Mouse (Mus musculus) macrophage (primary cell): ENCODE results near the gene Ppp1r27. TPM values are rescaled to one million over a fixed set of nuclear protein-coding genes. Genes with fewer than 3 reads are reported as not detected.

Source experiments
- H3K27ac ChIP-seq: fragments of 350-480 bp; formaldehyde crosslinking; 2 replicates; pipeline ENCODE4 v1.9.0; 2021
- H3K36me3 ChIP-seq: fragments of 350-480 bp; formaldehyde crosslinking; 2 replicates; pipeline ENCODE4 v1.9.0; 2021; ENCODE audit errors: inconsistent target
- H3K4me3 ChIP-seq: fragments of 350-480 bp; formaldehyde crosslinking; 2 replicates; pipeline ENCODE4 v1.9.0; 2021; ENCODE audit errors: inconsistent target
- H3K79me2 ChIP-seq: fragments of 350-480 bp; formaldehyde crosslinking; 2 replicates; pipeline ENCODE4 v1.9.0; 2021; ENCODE audit errors: inconsistent target
- WGBS: methylation state at CpG from one replicate; pipeline ENCODE4 v1.1.7; 2026; ENCODE audit warnings: inconsistent platforms; ENCODE audit not compliant: missing documents; 5-methylcytosine and 5-hydroxymethylcytosine counted together
- polyA plus RNA-seq: library from polyadenylated mRNA; stranded (reverse); fragments of 250-400 nt; gene quantifications from 3 replicates; pipeline ENCODE4 v1.2.4, GENCODE M21; 2018; ENCODE audit warnings: inconsistent platforms

Ppp1r27 gene
- polyA plus RNA-seq, 1 experiment from 2014 or later, result not detected

DNA sequence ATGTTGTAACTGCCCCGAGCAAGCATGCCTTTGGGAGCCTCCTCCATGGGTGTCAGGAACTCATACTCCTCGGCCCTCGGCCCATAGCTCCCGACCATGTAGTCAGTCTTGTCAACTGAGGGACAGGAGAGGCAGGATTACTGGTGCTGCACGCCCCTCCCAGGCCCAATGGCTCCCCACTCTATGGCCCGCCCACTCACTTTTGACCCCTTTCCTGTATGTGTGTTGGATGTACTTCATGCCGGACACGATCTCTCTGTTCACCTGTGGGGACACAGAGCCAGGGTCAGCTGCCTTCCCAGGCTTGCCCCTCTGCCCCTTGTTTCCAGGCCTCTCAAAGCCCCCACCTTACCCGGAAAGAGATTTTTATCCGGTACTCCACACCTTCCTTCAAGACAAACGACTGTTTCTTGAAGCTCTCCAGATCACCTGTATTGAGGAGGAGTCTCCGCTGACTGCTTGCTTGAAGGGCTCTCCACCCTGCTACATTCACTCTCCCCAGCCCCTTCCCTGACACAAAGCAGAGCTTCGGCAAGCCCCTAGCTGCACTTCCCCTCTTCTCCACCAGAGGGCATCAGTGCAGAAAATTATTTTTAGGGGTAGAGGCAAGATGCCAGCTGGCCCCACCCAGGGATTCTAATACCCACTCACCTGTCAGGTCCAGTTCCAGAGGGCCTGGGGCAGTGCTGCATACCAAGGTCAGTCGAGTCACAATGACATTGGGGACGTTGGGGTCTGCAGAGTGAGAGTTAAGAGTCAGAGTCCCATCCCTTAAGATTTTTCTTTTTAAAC is 28.6 kb upstream of the Ppp1r27 start:
- H3K36me3 ChIP-seq, result peaks cover 19% of the 10 kb centered on the region

GRCm38 (mm10) chr11:120578694-120579243 is 27.8 kb upstream of the Ppp1r27 start:
- no peak overlapping the region for H3K27ac ChIP-seq

More for the DNA sequence above, 28.6 kb upstream of the Ppp1r27 start:
- 66% methylated on average over 8 of the region's 15 CpGs for WGBS
- H3K79me2 ChIP-seq, result peaks cover 45% of the 10 kb centered on the region
- peak overlapping the region; percentile 91 for H3K27ac ChIP-seq
- H3K4me3 ChIP-seq, result peak overlapping the region; percentile 89

DNA sequence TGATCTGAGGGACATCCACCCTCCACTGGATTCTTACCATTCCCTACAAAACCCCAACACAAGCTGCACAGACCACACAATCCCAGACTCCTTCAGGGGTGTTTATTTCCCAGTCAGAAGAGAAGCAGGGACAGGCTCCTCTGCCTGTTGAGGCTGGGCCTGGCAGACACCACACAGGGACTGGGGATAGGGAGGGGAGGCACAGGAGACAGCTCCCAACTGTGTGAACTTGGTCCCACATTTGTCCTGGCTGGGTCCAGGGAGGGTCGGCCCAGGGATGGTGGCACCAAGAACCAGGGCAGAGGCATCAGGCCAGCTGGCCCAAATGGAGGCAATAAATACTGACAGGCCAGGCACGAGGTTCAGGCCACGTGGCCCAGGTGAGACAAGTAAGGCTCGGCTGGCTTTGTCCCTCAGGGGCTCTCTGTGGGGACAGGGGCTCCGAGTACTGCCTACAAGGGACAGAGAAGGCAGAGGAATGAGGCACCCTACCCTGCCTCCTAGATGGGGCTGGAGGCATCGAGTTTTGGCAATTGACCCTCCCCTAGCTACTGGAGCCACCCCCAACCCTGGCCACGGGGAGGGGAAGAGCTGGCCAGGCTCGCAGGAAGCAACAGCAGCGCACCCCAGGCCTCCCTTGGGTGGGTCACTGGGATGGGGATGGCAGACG is 27.2 kb upstream of the Ppp1r27 start:
- H3K27ac ChIP-seq, result no peak overlapping the region
- H3K79me2 ChIP-seq, result peaks cover 52% of the 10 kb centered on the region
- H3K36me3 ChIP-seq, result peaks cover 19% of the 10 kb centered on the region
- H3K4me3 ChIP-seq, result no peak overlapping the region
- 81% methylated on average over 9 of the region's 10 CpGs for WGBS

More at GRCm38 (mm10) chr11:120578694-120579243, 27.8 kb upstream of the Ppp1r27 start:
- 92% methylated on average over 7 of the region's 11 CpGs for WGBS
- Histone ChIP-seq H3K4me3 (no peak overlapping the region), H3K36me3 (peaks cover 19% of the 10 kb centered on the region), H3K79me2 (peaks cover 52% of the 10 kb centered on the region)

DNA sequence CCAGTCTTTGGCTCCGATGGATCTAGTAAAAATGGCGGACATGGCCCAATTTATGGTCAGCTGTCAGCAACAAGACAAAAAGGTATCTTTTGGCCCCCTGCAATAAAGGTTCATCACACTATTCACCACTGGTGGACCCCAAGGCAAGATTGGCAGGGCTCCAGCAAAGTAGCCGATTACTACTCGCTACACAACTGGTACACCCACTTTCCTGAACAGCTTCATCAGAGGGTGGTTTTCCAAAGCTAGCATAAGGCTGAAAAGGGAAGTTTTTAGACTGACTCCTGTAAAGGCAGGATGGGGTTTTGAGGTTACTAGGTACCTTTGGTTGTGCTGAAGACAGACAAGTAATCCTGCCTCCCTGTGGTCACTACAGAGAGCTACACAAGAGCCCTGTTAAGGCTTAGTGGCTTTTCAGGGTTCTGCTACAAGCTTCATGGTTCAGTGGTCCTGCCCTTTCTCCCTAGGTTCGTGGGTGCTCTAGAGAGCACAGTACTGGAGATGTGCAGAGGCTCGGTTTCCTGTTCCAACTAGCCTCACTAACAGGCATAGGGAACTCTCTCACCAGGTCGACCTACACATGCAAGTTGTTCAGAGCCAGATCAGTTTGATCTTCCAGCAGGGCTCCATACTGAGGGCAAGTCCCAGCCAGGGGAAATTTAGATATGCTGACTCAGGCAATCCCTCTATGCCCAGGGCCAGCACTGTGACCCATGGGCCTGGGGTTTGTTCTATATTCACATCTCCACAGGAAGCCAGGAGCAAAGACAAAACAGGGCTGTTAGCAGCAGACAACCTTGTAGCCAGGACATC is 26.5 kb upstream of the Ppp1r27 start:
- Histone ChIP-seq H3K36me3 (peaks cover 19% of the 10 kb centered on the region), H3K4me3 (no peak overlapping the region), H3K79me2 (peaks cover 52% of the 10 kb centered on the region), H3K27ac (no peak overlapping the region)
- 83% methylated on average over 7 of the region's 7 CpGs for WGBS

- H3K4me3 ChIP-seq, result no peak overlapping the region
- H3K79me2 ChIP-seq, result peaks cover 62% of the 10 kb centered on the region
- peaks cover 19% of the 10 kb centered on the region for H3K36me3 ChIP-seq
- no peak overlapping the region for H3K27ac ChIP-seq
- WGBS, result 93% methylated on average over 3 of the region's 3 CpGs
Observed at GRCm38 (mm10) chr11:120576365-120576981, 25.5 kb upstream of the Ppp1r27 start.

- Histone ChIP-seq H3K36me3 (peaks cover 19% of the 10 kb centered on the region), H3K79me2 (peaks cover 66% of the 10 kb centered on the region), H3K4me3 (no peak overlapping the region), H3K27ac (no peak overlapping the region)
Observed at GRCm38 (mm10) chr11:120575940-120576339, 25.0 kb upstream of the Ppp1r27 start.

DNA sequence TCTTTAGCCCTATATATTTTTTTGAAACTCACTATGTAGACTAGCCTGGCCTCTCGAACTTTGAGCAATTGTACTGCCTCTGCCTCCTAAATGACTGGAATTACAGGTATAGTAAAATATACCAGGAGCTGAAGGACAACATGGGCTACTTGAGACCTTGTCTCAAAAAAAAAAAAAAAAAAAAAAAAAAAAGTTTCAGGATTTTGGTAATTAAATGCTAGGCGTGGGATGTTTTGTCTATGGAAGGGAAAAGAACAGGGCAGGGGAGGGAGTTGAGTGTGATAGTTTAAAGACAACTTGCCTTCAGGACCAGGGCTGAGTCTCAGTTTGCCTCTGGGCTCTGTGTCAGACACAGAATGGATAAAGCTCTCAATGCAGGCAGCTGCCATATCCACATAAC is 24.1 kb upstream of the Ppp1r27 start:
- Histone ChIP-seq H3K36me3 (peaks cover 27% of the 10 kb centered on the region), H3K27ac (0 out of 2 replicates have a peak overlapping the region, but pooled peaks have one; percentile 91), H3K79me2 (peaks cover 66% of the 10 kb centered on the region), H3K4me3 (no peak overlapping the region)
- no CpG with 5 or more reads among the region's 2 CpGs for WGBS

- WGBS, result 42% methylated on average over 4 of the region's 5 CpGs
- peak overlapping the region; percentile 91 for H3K27ac ChIP-seq
- H3K36me3 ChIP-seq, result peaks cover 28% of the 10 kb centered on the region
- peak overlapping the region; percentile 85 for H3K4me3 ChIP-seq
- H3K79me2 ChIP-seq, result peaks cover 65% of the 10 kb centered on the region
Observed at GRCm38 (mm10) chr11:120574278-120574600, 23.3 kb upstream of the Ppp1r27 start.

- peaks cover 25% of the 10 kb centered on the region for H3K36me3 ChIP-seq
- peaks cover 65% of the 10 kb centered on the region for H3K79me2 ChIP-seq
- peak overlapping the region; percentile 85 for H3K4me3 ChIP-seq
- peak overlapping the region; percentile 91 for H3K27ac ChIP-seq
- WGBS, result under 1% methylated on average over 23 of the region's 23 CpGs
Observed at GRCm38 (mm10) chr11:120573585-120574277, 22.8 kb upstream of the Ppp1r27 start.

- Histone ChIP-seq H3K4me3 (peak within 1 kb of the TSS; percentile 85), H3K36me3 (peaks cover 25% of the 10 kb centered on the region; the same call in 1 of the 2 replicates), H3K27ac (peak within 1 kb of the TSS; percentile 91), H3K79me2 (peaks cover 65% of the 10 kb centered on the region)
- under 1% methylated on average over 94 of the region's 94 CpGs for WGBS
Observed at GRCm38 (mm10) chr11:120572752-120573584, 22.0 kb upstream of the Ppp1r27 start, which contains the start of gene P4hb. Gene P4hb (minus strand): TSS chr11:120573253.

DNA sequence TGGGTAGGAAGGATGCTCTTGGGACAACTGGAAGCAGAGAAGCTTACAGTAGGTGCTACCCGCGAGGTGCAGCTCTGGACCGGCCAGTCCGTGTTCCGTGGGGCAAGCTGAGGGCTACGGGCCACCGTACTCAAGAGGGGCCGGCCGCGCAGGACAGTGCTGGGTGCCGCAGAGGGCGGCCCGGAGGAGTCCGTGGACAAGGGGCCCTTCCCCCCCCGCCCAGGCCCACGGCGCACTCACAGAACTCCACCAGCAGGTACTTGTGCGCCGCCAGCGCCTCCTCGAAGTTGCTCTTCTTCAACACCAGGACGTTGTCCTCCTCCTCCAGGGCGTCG is 21.5 kb upstream of the Ppp1r27 start:
- Histone ChIP-seq H3K79me2 (peaks cover 69% of the 10 kb centered on the region), H3K27ac (peak overlapping the region; percentile 43), H3K36me3 (peaks cover 25% of the 10 kb centered on the region; the same call in 1 of the 2 replicates), H3K4me3 (peak overlapping the region; percentile 77)
- 1% methylated on average over 23 of the region's 24 CpGs for WGBS

GRCm38 (mm10) chr11:120571754-120572416 is 21.0 kb upstream of the Ppp1r27 start:
- peak overlapping the region; percentile 43 for H3K27ac ChIP-seq
- H3K4me3 ChIP-seq, result peak overlapping the region; percentile 77
- H3K36me3 ChIP-seq, result peaks cover 30% of the 10 kb centered on the region; the same call in 1 of the 2 replicates
- H3K79me2 ChIP-seq, result peaks cover 74% of the 10 kb centered on the region
- 6% methylated on average over 11 of the region's 11 CpGs for WGBS
